ENCODE assay signal across 13 mouse cellular contexts in the genomic region with DNA sequence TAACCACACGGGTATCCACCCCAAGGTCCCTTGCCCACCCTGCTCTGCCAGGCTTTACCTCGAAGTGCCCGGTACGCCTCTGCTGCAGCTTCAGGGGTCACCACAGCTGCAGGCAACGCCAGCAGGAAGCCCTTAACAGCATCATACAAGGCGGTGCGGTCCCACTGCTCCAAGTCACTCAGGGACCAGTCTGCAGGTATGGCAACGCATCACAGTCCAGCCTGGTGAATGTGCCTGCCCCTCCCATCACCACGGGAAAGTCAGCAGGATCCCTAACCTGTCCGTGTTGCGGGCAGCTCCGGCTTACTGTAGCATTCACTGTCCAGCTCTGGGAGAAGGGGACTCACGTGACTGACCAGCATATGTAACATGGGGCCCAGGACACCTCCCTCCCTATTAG. TPM values are rescaled to one million over a fixed set of nuclear protein-coding genes. Genes with fewer than 3 reads are reported as not detected.
"Had no signal": no experiment of that assay in that cellular context is flagged by ENCODE, and none has a peak within 500 bp of the region (broad histone marks: within the 10 kb centered on the region; RNA-seq: fewer than 3 reads in every experiment).

No protein-coding gene starts in this region.

- DNase-seq: kidney, adult 9 months; kidney, postnatal 14 days; lung, adult 2 months; lung, postnatal 36 days; retina, postnatal 1 day had no signal

- H3K9me3 ChIP-seq: intestine, embryonic 15.5 days; limb, embryonic 10.5 days; liver, embryonic 15.5 days; midbrain, embryonic 13.5 days; stomach, embryonic 15.5 days had no signal

- H3K27ac ChIP-seq: intestine, embryonic 15.5 days; left cerebral cortex, adult 2 months; limb, embryonic 10.5 days; liver, embryonic 15.5 days; midbrain, embryonic 13.5 days had no signal

- H3K27me3 ChIP-seq: intestine, embryonic 15.5 days; liver, embryonic 15.5 days; stomach, embryonic 15.5 days had no signal

- H3K4me3 ChIP-seq: intestine, embryonic 15.5 days; left cerebral cortex, adult 2 months; limb, embryonic 10.5 days; liver, embryonic 15.5 days; midbrain, embryonic 13.5 days; stomach, embryonic 15.5 days had no signal

- H3K9ac ChIP-seq: intestine, embryonic 15.5 days; liver, embryonic 15.5 days; stomach, embryonic 15.5 days had no signal

- H3K4me2 ChIP-seq: intestine, embryonic 15.5 days; liver, embryonic 11.5 days; liver, embryonic 15.5 days; midbrain, embryonic 13.5 days had no signal

- ATAC-seq: intestine, embryonic 15.5 days; lung, postnatal 0 days; midbrain, embryonic 13.5 days had no signal

RNA-seq across cellular contexts. Expression of gene Il12rb1, which starts 36.2 kb away (rescaled TPM):
- polyA plus RNA-seq: limb, embryonic 10.5 days; midbrain, embryonic 13.5 days had no signal
